Mouse (Mus musculus): Measurements from ENCODE around the gene Adamts4. TPM values are rescaled to one million over a fixed set of nuclear protein-coding genes. Genes with fewer than 3 reads are reported as not detected.

Adamts4 gene
- 2.5 and 3.9 TPM in 2 replicates for polyA plus RNA-seq (2014; fragmentation: Nextera tagmentation; extraction: Ambion mirVana)

- Histone ChIP-seq H3K9me3 (replicated peaks; ENCODE audit: control insufficient read depth, low read length) (no peaks in the 10 kb centered on the region), H3K4me2 (ENCODE audit: low read length) (peak within 1 kb of the TSS; percentile 52), H3K4me1 (ENCODE audit: control insufficient read depth, insufficient read depth, low read length) (peaks cover 37% of the 10 kb centered on the region), H3K27ac (ENCODE audit: low read depth, low read length) (peak within 1 kb of the TSS; percentile 76), H3K9ac (ENCODE audit: low read length) (peak within 1 kb of the TSS; percentile 55), H3K4me3 (ENCODE audit: low read depth, low read length) (peak within 1 kb of the TSS; percentile 21), H3K36me3 (ENCODE audit: control insufficient read depth, insufficient read depth, low read length) (no peaks in the 10 kb centered on the region), H3K27me3 (replicated peaks; ENCODE audit: control insufficient read depth, insufficient read depth, low read length) (no peaks in the 10 kb centered on the region)
- ATAC-seq (peak; percentile 40; the same call in 1 of the 2 replicates), DNase-seq (ENCODE audit: low spot score) (peak; percentile 76)
- WGBS = 15% methylated on average over 5 of the region's 5 CpGs
Measured at GRCm38 (mm10) chr1:171249913-171250600, at the start of gene Adamts4. Gene Adamts4 (plus strand): TSS chr1:171250421.

GRCm38 (mm10) chr1:171200769-171201168 lies 49.5 kb upstream of the Adamts4 start:
- 0 out of 2 replicates have a peak, but pooled peaks cover 2% of the 10 kb centered on the region for H3K4me1 ChIP-seq (ENCODE audit: control insufficient read depth, insufficient read depth, low read length)
- WGBS = 93% methylated on average over 1 of the region's 1 CpGs
- H3K4me2 ChIP-seq (ENCODE audit: low read length) = no peak overlapping the region
- H3K9me3 ChIP-seq (replicated peaks; ENCODE audit: control insufficient read depth, low read length) = no peaks in the 10 kb centered on the region
- H3K9ac ChIP-seq (ENCODE audit: low read length) = no peak overlapping the region
- DNase-seq (ENCODE audit: low spot score) (no peak), ATAC-seq (no peak)
- H3K36me3 ChIP-seq (ENCODE audit: control insufficient read depth, insufficient read depth, low read length) = no peaks in the 10 kb centered on the region
- H3K27ac ChIP-seq (ENCODE audit: low read depth, low read length) = no peak overlapping the region
- peaks cover 9% of the 10 kb centered on the region; the same call in 1 of the 2 replicates for H3K27me3 ChIP-seq (replicated peaks; ENCODE audit: control insufficient read depth, insufficient read depth, low read length)
- no peak overlapping the region for H3K4me3 ChIP-seq (ENCODE audit: low read depth, low read length)

GRCm38 (mm10) chr1:171203471-171204248 lies 46.6 kb upstream of the Adamts4 start:
- Histone ChIP-seq H3K4me2 (ENCODE audit: low read length) (no peak overlapping the region), H3K27me3 (replicated peaks; ENCODE audit: control insufficient read depth, insufficient read depth, low read length) (no peaks in the 10 kb centered on the region), H3K9me3 (replicated peaks; ENCODE audit: control insufficient read depth, low read length) (no peaks in the 10 kb centered on the region), H3K4me3 (ENCODE audit: low read depth, low read length) (no peak overlapping the region), H3K9ac (ENCODE audit: low read length) (no peak overlapping the region), H3K36me3 (ENCODE audit: control insufficient read depth, insufficient read depth, low read length) (no peaks in the 10 kb centered on the region), H3K27ac (ENCODE audit: low read depth, low read length) (no peak overlapping the region), H3K4me1 (ENCODE audit: control insufficient read depth, insufficient read depth, low read length) (no peaks in the 10 kb centered on the region)
- WGBS = 56% methylated on average over 10 of the region's 11 CpGs
- DNase-seq (ENCODE audit: low spot score) (no peak), ATAC-seq (no peak)

- ATAC-seq (no peak), DNase-seq (ENCODE audit: low spot score) (no peak)
- Histone ChIP-seq H3K36me3 (ENCODE audit: control insufficient read depth, insufficient read depth, low read length) (no peaks in the 10 kb centered on the region), H3K4me3 (ENCODE audit: low read depth, low read length) (no peak overlapping the region), H3K27ac (ENCODE audit: low read depth, low read length) (no peak overlapping the region), H3K4me1 (ENCODE audit: control insufficient read depth, insufficient read depth, low read length) (no peaks in the 10 kb centered on the region), H3K27me3 (replicated peaks; ENCODE audit: control insufficient read depth, insufficient read depth, low read length) (no peaks in the 10 kb centered on the region), H3K9me3 (replicated peaks; ENCODE audit: control insufficient read depth, low read length) (no peaks in the 10 kb centered on the region), H3K4me2 (ENCODE audit: low read length) (no peak overlapping the region), H3K9ac (ENCODE audit: low read length) (no peak overlapping the region)
- WGBS = 63% methylated on average over 7 of the region's 7 CpGs
Measured at GRCm38 (mm10) chr1:171204249-171204644, 46.0 kb upstream of the Adamts4 start.

- Histone ChIP-seq H3K27me3 (replicated peaks; ENCODE audit: control insufficient read depth, insufficient read depth, low read length) (no peaks in the 10 kb centered on the region), H3K4me3 (ENCODE audit: low read depth, low read length) (no peak overlapping the region), H3K36me3 (ENCODE audit: control insufficient read depth, insufficient read depth, low read length) (no peaks in the 10 kb centered on the region), H3K4me2 (ENCODE audit: low read length) (no peak overlapping the region), H3K9ac (ENCODE audit: low read length) (no peak overlapping the region), H3K27ac (ENCODE audit: low read depth, low read length) (no peak overlapping the region), H3K4me1 (ENCODE audit: control insufficient read depth, insufficient read depth, low read length) (no peaks in the 10 kb centered on the region), H3K9me3 (replicated peaks; ENCODE audit: control insufficient read depth, low read length) (no peaks in the 10 kb centered on the region)
- no peak for ATAC-seq
- DNase-seq (ENCODE audit: low spot score) = no peak
- WGBS = 48% methylated on average over 6 of the region's 6 CpGs
Measured at GRCm38 (mm10) chr1:171205704-171206493, 44.3 kb upstream of the Adamts4 start.

- 14% methylated on average over 4 of the region's 4 CpGs for WGBS
- Histone ChIP-seq H3K9ac (ENCODE audit: low read length) (no peak overlapping the region), H3K4me1 (ENCODE audit: control insufficient read depth, insufficient read depth, low read length) (no peaks in the 10 kb centered on the region), H3K9me3 (replicated peaks; ENCODE audit: control insufficient read depth, low read length) (no peaks in the 10 kb centered on the region), H3K27ac (ENCODE audit: low read depth, low read length) (no peak overlapping the region), H3K4me2 (ENCODE audit: low read length) (no peak overlapping the region), H3K4me3 (ENCODE audit: low read depth, low read length) (no peak overlapping the region), H3K36me3 (ENCODE audit: control insufficient read depth, insufficient read depth, low read length) (no peaks in the 10 kb centered on the region), H3K27me3 (replicated peaks; ENCODE audit: control insufficient read depth, insufficient read depth, low read length) (no peaks in the 10 kb centered on the region)
- DNase-seq (ENCODE audit: low spot score) (no peak), ATAC-seq (no peak)
Measured at GRCm38 (mm10) chr1:171209409-171209808, 40.8 kb upstream of the Adamts4 start.

GRCm38 (mm10) chr1:171212854-171213253 lies 37.4 kb upstream of the Adamts4 start:
- H3K36me3 ChIP-seq (ENCODE audit: control insufficient read depth, insufficient read depth, low read length) = no peaks in the 10 kb centered on the region
- no peaks in the 10 kb centered on the region for H3K9me3 ChIP-seq (replicated peaks; ENCODE audit: control insufficient read depth, low read length)
- H3K27me3 ChIP-seq (replicated peaks; ENCODE audit: control insufficient read depth, insufficient read depth, low read length) = no peaks in the 10 kb centered on the region
- ATAC-seq (no peak), DNase-seq (ENCODE audit: low spot score) (no peak)
- H3K9ac ChIP-seq (ENCODE audit: low read length) = no peak overlapping the region
- no peak overlapping the region for H3K4me3 ChIP-seq (ENCODE audit: low read depth, low read length)
- no peak overlapping the region for H3K27ac ChIP-seq (ENCODE audit: low read depth, low read length)
- WGBS = 42% methylated on average over 3 of the region's 3 CpGs
- H3K4me1 ChIP-seq (ENCODE audit: control insufficient read depth, insufficient read depth, low read length) = no peaks in the 10 kb centered on the region
- no peak overlapping the region for H3K4me2 ChIP-seq (ENCODE audit: low read length)

GRCm38 (mm10) chr1:171213801-171214496 lies 36.3 kb upstream of the Adamts4 start, which contains the start of gene Nr1i3:
Gene Nr1i3 (plus strand): TSS chr1:171213970.
- 63% methylated on average over 10 of the region's 10 CpGs for WGBS
- Histone ChIP-seq H3K4me1 (ENCODE audit: control insufficient read depth, insufficient read depth, low read length) (no peaks in the 10 kb centered on the region), H3K9ac (ENCODE audit: low read length) (no peak within 1 kb of the TSS), H3K27me3 (replicated peaks; ENCODE audit: control insufficient read depth, insufficient read depth, low read length) (no peaks in the 10 kb centered on the region), H3K9me3 (replicated peaks; ENCODE audit: control insufficient read depth, low read length) (no peaks in the 10 kb centered on the region), H3K4me3 (ENCODE audit: low read depth, low read length) (no peak within 1 kb of the TSS), H3K36me3 (ENCODE audit: control insufficient read depth, insufficient read depth, low read length) (0 out of 2 replicates have a peak, but pooled peaks cover 8% of the 10 kb centered on the region), H3K27ac (ENCODE audit: low read depth, low read length) (no peak within 1 kb of the TSS), H3K4me2 (ENCODE audit: low read length) (no peak within 1 kb of the TSS)
- no peak for ATAC-seq
- no peak for DNase-seq (ENCODE audit: low spot score)

Measured in forebrain, embryonic 14.5 days (tissue).